Mouse (Mus musculus): ENCODE data around the gene Dnaaf2.

Dnaaf2 gene

DNA sequence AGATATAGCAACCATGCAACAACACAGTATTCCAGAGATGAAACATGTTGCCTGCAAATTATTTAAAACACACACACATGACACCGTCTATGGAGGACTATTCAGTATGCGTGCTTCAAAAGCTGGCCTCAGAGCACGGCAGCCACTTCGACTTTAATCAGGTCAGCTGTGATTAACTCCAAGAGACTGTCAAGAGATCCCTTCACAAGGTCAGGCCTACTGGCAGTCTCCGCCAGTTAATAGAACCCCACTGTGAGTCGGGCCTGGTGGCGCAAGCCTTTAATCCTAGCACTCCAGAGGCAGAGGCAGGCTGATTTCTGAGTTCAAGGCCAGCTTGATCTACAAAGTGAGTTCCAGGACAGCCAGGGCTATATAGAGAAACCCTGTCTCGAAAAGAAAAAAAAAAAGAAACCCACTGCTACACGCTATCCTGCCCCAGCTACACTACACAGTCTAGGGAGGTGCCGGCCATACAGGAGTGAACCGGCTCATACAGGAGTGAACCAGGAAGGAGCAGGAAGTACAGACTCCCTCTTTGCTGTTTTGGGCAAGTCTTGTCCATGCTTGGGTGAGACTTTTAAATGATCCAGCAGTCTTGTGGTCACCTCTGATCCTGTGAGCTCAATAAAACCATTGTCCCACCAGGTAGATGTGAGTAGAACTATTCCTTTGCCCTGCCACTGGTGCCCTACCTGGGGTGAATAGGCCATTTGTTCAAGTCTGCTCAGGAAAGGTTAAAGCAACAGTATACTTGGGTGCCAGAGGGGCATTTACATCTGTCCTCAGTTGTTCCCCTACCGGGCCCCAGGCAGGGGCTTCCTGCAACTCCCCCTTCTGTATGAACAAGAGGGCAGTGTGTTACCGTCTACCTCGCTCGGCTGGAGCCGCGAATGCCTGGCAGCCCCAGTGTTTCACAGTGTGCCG, 12.1 kb upstream of the Dnaaf2 start:
- no peak for TF ChIP-seq GATA4 (IDR thresholded peaks at IDR 0.05; ENCODE audit: insufficient replicate concordance, low read length)

DNA sequence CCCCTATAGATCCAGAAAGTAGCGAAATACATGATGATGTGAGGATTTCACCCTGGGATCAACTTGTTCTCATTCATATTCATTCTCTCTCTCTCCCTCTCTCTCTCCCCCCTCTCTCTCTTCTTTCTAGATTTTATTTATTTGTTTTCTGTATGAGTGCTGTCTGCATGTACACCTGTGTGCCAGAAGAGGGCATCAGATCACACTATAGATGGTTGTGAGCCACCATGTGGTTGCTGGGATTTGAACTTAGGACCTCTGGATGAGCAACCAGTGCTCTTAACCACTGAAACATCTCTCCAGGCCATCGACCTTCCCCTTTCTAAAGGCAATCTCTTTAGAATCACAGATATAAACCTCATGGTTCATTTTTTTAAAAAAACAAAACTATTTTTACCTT, 10.3 kb upstream of the Dnaaf2 start:
- no peak for TF ChIP-seq GATA4 (IDR thresholded peaks at IDR 0.05; ENCODE audit: insufficient replicate concordance, low read length)

GRCm38 (mm10) chr12:69207926-69208325, 9.7 kb upstream of the Dnaaf2 start:
- TF ChIP-seq GATA4 (IDR thresholded peaks at IDR 0.05; ENCODE audit: insufficient replicate concordance, low read length), result no peak

DNA sequence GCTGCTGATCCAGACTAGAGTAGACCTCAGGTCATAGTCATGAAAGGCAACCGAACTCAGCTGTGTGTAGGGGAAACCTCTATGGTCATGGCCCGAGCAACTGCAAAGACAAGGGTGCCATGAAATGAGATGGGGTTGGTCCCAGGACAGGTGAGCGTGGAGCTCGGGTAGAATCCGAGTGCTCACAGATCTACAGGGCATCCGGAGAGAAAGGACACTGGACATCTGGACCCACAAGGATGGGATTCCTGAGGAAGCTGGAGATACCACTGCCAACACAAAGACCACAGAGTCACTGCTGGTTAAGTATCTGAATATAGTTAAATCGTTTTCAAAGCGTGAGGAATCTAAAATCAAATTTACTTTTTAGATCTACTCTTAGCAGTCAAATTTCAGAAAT, 9.2 kb upstream of the Dnaaf2 start:
- no peak for TF ChIP-seq GATA4 (IDR thresholded peaks at IDR 0.05; ENCODE audit: insufficient replicate concordance, low read length)

GRCm38 (mm10) chr12:69204052-69204833, 6.0 kb upstream of the Dnaaf2 start, which contains the start of gene Gm49384:
Gm49384 (minus strand) TSS chr12:69204267.
- no peak for TF ChIP-seq GATA4 (IDR thresholded peaks at IDR 0.05; ENCODE audit: insufficient replicate concordance, low read length)

DNA sequence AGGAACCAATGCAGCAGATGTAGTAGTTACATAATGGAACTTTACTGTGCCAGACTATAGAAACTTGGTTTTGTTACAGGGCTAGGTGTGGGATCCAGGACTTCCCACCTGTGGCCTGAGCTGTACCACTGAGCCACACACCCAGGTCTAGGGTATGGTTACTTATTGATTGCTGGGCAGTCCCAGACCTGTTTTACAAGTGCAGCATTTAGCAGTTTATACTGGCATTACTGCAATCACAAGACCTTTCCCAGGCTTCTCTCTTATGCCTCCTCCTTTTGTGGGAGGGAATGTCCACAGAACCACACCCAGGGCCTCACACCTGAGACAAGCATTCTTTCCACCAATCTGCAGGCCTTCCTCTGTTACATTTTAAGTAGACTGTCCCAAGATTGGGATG, 756 bp upstream of the Dnaaf2 start:
- TF ChIP-seq GATA4 (IDR thresholded peaks at IDR 0.05; ENCODE audit: insufficient replicate concordance, low read length), result no peak

DNA sequence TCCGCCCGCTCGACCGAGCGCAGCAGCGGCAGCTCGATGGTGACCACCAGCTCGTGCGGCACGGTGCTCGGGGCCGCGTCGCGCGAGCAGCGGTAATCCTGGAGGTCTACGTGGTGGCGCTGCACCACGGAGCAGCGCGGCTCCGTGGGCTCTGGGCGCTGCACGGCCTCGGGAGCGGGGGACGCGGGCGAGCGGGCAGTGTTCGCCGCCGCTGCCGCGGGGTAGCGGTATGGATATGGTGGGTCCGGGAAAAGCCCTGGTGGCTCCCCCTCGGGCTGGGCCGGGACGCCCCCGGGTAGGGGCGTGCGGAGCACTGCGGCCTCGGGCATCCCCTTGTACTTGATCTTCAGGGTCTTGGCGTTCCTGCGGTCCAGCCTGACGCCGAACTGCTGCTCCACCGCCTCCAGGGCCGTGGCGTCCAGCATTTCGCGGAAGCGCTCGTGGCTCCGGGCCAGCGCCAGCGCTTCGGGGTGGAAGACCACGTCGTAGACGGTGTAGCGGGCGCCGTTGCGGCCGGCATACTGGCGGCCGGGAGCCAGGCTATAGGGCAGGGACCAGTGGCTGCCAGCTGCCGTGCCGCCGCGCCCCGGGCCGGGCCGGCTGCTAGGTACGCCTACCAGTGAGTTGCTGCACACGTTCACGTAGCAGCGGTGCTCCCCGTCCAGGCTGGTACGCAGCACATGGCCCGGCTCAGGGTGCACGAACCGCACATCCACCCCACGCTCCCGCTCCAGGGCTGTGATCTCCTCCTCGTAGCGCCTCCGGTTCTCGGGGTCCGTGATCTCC, 658 bp downstream of the Dnaaf2 start:
- no peak for TF ChIP-seq GATA4 (IDR thresholded peaks at IDR 0.05; ENCODE audit: insufficient replicate concordance, low read length)

DNA sequence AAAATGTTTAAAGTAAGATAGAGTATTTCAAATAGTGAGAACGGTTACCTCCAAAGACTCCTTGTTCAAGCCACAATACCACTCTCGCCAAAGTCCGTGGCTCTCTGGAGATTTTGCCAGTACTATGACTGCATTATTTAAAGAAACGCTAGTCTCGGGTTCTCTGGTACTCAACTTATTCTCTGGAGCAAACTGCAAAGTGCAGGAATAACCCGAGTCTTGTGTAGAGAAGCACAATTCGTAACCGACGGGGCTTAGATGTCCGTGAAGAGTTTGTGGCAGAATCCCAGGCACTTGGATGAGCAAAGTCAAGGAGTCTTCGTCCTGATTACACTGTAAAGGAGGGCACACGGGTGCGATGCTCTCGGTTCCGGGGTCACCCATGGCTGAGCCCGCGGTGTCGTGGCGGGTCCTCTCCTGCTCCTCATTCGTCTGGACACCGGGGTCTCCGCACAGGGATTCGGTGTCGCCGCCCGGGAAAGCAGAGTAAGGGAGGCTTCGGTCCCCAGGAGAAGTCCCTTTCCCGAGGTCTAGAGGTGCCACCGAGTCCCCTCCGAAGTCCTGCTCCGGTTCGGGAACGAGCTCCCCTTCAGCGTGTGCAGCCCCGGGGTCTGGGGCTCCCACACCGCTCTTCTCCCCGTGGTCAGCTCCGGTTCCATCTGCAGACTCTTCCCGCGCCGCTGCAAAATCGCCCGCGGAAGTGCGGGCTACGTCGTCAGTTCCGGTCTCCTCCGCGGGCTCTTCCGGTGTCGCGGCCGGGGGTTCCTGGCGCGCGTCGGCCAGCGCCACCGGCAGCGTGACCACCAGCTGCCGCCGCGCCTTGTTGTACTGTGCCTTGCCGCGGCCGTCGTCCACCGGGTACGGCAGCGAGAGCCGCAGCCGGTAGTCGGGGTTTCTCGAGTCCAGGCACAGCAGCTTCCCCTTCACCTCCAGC, 1.5 kb downstream of the Dnaaf2 start, which contains the start of gene Gm49383:
TSS of gene Gm49383 (minus strand) at position 661 of the 934 bp plus-strand sequence.
- no peak; the same call in 1 of the 2 replicates for TF ChIP-seq GATA4 (IDR thresholded peaks at IDR 0.05; ENCODE audit: insufficient replicate concordance, low read length)

DNA sequence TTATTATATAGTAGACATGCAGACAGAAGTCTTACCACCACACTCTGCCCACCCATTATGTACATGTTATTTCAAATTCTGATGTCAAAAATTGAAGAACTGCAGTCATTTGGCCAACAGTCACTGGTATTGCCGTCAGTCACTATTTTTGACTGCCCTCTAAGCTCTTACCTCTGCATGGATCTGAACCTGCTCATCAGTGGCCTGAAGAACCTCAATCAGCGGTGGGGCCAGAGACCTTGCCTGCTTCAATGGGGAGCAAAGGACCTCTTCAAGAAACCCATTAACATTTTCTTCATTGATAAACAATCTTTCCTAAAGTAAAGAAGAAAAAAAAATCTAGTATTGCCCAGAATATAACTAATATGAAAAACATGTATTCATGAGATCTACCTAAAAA, 5.6 kb downstream of the Dnaaf2 start:
- TF ChIP-seq GATA4 (IDR thresholded peaks at IDR 0.05; ENCODE audit: insufficient replicate concordance, low read length), result no peak

DNA sequence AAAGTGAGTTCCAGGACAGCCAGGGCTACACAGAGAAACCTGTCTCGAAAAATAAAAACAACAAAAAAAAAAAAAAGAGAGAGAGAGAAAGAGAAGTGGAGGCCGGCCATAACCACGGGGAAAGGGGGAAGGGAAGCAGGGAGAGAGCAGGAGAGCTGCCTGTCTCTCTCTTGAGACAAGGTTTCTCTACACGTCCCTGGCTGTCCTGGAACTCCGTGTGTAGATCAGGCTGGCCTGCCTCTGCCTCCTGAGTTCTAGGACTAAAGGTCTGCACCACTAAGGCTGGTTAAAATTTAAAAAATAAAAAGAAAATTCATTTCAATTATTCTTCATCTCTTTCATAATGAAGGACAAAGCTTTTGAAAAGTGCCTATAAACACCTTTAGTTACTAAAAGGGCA, 6.8 kb downstream of the Dnaaf2 start:
- no peak for TF ChIP-seq GATA4 (IDR thresholded peaks at IDR 0.05; ENCODE audit: insufficient replicate concordance, low read length)

- no peak for TF ChIP-seq GATA4 (IDR thresholded peaks at IDR 0.05; ENCODE audit: insufficient replicate concordance, low read length)
Measured at GRCm38 (mm10) chr12:69190522-69190921, 7.7 kb downstream of the Dnaaf2 start.

DNA sequence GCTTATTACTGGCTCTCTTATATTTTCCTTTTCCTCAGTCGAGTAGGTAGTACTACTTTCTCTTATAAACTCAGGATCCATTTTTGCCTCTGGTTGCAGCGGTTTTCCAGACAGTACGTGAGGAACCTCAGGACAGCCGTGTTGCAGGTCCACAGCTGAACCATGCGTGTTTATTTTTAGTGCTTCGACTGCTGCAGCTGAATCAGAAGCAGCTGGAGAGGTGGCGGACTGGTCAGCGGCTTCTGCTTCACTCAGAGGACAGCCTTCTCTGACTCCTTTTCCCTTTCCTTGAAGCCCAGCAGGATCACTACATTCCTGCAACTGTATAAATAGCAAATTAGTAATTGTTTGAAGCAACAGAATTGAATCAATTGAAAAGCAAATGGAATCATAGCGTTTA, 8.2 kb downstream of the Dnaaf2 start:
- TF ChIP-seq GATA4 (IDR thresholded peaks at IDR 0.05; ENCODE audit: insufficient replicate concordance, low read length), result no peak

- TF ChIP-seq GATA4 (IDR thresholded peaks at IDR 0.05; ENCODE audit: insufficient replicate concordance, low read length), result no peak
Measured at GRCm38 (mm10) chr12:69186811-69187471, 11.3 kb downstream of the Dnaaf2 start.

DNA sequence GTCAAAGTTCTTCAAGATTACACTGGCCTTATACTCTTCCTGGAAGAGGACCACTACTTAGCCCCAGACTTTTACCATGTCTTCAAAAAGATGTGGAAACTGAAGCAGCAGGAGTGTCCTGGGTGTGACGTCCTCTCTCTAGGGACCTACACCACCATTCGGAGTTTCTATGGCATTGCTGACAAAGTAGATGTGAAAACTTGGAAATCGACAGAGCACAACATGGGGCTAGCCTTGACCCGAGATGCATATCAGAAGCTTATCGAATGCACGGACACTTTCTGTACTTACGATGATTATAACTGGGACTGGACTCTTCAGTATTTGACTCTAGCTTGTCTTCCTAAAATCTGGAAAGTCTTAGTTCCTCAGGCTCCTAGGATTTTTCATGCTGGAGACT, 12.9 kb downstream of the Dnaaf2 start:
- 0 out of 2 replicates have a peak, but pooled peaks have one; percentile 56 for TF ChIP-seq GATA4 (IDR thresholded peaks at IDR 0.05; ENCODE audit: insufficient replicate concordance, low read length)
